Mouse (Mus musculus): ENCODE measurements around the gene Celsr2. TPM values are rescaled to one million over a fixed set of nuclear protein-coding genes. Genes with fewer than 3 reads are reported as not detected.

Celsr2 gene
- total and polyA plus RNA-seq, 2 experiments from 2014 or later = 30.6 to 95.3 TPM

DNA sequence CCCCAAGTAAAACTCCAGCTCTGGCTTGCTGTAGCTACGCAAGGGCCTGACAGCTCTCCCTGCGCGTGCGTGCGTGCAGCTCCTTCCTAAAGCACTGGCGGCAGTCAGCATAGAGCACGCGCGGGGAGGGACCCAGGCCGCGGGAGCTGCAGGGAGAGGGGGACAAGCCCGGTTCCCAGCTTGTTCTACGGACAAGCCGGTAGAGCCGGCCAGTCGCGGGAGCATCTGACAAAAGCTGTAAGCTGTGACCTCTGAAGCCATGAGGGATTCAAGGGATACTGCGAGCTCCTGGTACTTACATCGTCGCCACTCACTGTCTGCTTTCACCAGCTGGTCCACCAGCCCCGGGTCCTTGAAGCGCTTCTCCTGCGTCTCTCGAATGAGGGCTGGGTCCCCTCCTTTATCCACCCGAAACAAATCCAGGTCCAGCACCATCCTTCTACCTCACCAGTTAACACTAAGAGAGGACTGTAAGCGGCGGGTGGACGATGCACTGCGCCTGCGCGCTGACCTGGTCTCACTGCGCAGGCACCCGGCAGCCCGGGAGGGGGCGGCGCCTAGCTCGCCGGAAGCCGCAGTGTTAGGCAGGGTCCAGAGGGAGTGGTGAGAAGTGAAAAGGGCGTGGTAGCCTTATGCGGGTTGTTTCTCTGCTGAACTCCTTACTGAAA lies 29.5 kb upstream of the Celsr2 start, which contains the start of gene Sars:
TSS of gene Sars (minus strand) at position 512 of the 668 bp plus-strand sequence.
- Histone ChIP-seq H3K4me3 (ENCODE audit: low read length) (peak within 1 kb of the TSS; percentile 81), H3K27me3 (ENCODE audit: insufficient read depth, low read length) (no peaks in the 10 kb centered on the region), H3K27ac (peak within 1 kb of the TSS; percentile 91), H3K4me2 (ENCODE audit: low read depth, low read length) (peak within 1 kb of the TSS; percentile 88), H3K36me3 (ENCODE audit: insufficient read depth, low read length) (no peaks in the 10 kb centered on the region), H3K9me3 (ENCODE audit: low read length) (no peaks in the 10 kb centered on the region), H3K9ac (replicated peaks; ENCODE audit: low read length) (peak within 1 kb of the TSS; percentile 88), H3K4me1 (ENCODE audit: insufficient read depth, low read length) (peaks cover 10% of the 10 kb centered on the region)
- peak; percentile 49 for TF ChIP-seq CTCF (IDR thresholded peaks at IDR 0.05; ENCODE audit: low read depth)
- 0% methylated on average over 38 of the region's 41 CpGs for WGBS
- ATAC-seq (peak; percentile 96), DNase-seq (ENCODE audit: low spot score) (peak; percentile 97)

DNA sequence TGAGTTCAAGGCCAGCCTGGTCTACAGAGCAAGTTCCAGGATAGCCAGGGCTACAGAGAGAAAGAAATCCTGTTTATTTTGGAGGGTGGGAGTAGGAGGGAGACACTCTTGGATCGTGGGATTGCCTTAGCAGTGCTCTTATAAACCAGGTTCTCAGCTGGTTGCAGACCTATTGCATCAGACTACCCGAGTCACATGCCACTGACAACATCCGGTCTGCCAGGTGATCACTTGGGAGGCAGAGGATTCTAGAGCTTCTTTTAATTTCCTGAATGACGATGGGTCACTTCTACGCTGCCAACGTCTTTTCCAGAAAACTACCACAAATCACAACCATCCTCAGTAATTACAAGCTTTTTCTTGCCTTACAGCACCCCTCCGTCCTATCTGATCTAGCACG lies 28.7 kb upstream of the Celsr2 start:
- Histone ChIP-seq H3K4me3 (ENCODE audit: low read length) (peak overlapping the region; percentile 81), H3K4me2 (ENCODE audit: low read depth, low read length) (peak overlapping the region; percentile 88), H3K27ac (peak overlapping the region; percentile 91), H3K36me3 (ENCODE audit: insufficient read depth, low read length) (no peaks in the 10 kb centered on the region), H3K9ac (replicated peaks; ENCODE audit: low read length) (peak overlapping the region; percentile 88), H3K27me3 (ENCODE audit: insufficient read depth, low read length) (no peaks in the 10 kb centered on the region), H3K9me3 (ENCODE audit: low read length) (no peaks in the 10 kb centered on the region), H3K4me1 (ENCODE audit: insufficient read depth, low read length) (peaks cover 10% of the 10 kb centered on the region)
- ATAC-seq = peak; percentile 62
- TF ChIP-seq CTCF (IDR thresholded peaks at IDR 0.05; ENCODE audit: low read depth) = no peak
- DNase-seq (ENCODE audit: low spot score) = peak; percentile 69
- WGBS = 21% methylated on average over 8 of the region's 8 CpGs

DNA sequence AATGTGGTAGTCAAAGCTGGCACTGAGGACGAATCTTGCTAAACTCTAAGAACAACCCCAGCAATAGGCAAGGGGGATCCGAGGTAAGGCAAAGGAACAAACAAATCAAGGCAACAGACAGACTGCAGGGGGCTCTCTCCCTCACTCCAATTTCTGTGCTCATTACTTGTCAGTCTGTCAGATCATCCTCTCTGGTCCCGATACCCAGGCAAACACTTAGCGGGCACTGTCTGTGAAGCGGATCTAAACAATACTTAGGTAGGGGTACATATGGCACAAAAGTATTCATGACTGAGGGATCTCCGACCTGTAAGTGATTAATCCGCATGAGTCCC lies 21.0 kb upstream of the Celsr2 start:
- H3K27ac ChIP-seq = no peak overlapping the region
- no peaks in the 10 kb centered on the region for H3K27me3 ChIP-seq (ENCODE audit: insufficient read depth, low read length)
- H3K4me3 ChIP-seq (ENCODE audit: low read length) = no peak overlapping the region
- no peak overlapping the region for H3K9ac ChIP-seq (replicated peaks; ENCODE audit: low read length)
- ATAC-seq (no peak), DNase-seq (ENCODE audit: low spot score) (no peak)
- H3K36me3 ChIP-seq (ENCODE audit: insufficient read depth, low read length) = peaks cover 16% of the 10 kb centered on the region
- H3K9me3 ChIP-seq (ENCODE audit: low read length) = no peaks in the 10 kb centered on the region
- peak; percentile 39; the same call in 1 of the 2 replicates for TF ChIP-seq CTCF (IDR thresholded peaks at IDR 0.05; ENCODE audit: low read depth)
- no peaks in the 10 kb centered on the region; the same call in 1 of the 2 replicates for H3K4me1 ChIP-seq (ENCODE audit: insufficient read depth, low read length)
- H3K4me2 ChIP-seq (ENCODE audit: low read depth, low read length) = no peak overlapping the region
- 56% methylated on average over 7 of the region's 7 CpGs for WGBS

DNA sequence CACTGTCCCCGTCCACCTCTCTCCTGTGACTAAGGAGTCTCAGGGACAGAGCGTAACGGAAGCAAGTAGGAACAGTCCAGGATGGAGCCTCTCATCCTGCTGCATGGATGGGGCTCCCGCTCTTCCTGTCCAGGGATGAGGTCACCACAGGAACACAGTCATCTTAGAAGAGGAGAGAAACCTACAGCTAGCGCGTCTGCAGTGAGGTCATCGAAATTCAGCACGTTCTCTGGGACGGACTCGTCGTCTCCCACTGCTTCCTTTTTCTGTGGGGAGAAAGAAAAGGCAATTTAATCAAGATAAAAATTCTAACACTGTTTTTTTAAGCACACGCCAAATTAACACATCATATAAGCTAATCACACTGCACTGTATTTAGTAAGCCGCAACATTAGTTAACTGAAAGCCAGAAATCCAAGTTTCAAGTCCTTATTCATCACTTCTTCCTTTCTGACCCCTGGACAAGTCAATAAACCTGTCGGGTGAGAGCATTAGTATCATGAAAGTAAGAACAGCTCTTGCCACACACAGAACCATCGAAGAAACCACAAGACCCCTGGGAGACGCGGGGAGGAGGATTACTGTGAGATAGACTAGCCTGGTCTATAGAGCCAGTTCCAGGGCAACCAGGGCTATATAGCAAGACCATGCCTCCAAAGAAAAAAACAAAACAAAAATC lies 20.5 kb upstream of the Celsr2 start:
- 69% methylated on average over 17 of the region's 17 CpGs for WGBS
- H3K9me3 ChIP-seq (ENCODE audit: low read length) = no peaks in the 10 kb centered on the region
- H3K4me3 ChIP-seq (ENCODE audit: low read length) = no peak overlapping the region
- no peak overlapping the region for H3K27ac ChIP-seq
- H3K4me1 ChIP-seq (ENCODE audit: insufficient read depth, low read length) = no peaks in the 10 kb centered on the region; the same call in 1 of the 2 replicates
- H3K4me2 ChIP-seq (ENCODE audit: low read depth, low read length) = no peak overlapping the region
- H3K27me3 ChIP-seq (ENCODE audit: insufficient read depth, low read length) = no peaks in the 10 kb centered on the region
- peaks cover 21% of the 10 kb centered on the region for H3K36me3 ChIP-seq (ENCODE audit: insufficient read depth, low read length)
- no peak for TF ChIP-seq CTCF (IDR thresholded peaks at IDR 0.05; ENCODE audit: low read depth)
- H3K9ac ChIP-seq (replicated peaks; ENCODE audit: low read length) = no peak overlapping the region
- no peak for DNase-seq (ENCODE audit: low spot score)
- no peak for ATAC-seq

DNA sequence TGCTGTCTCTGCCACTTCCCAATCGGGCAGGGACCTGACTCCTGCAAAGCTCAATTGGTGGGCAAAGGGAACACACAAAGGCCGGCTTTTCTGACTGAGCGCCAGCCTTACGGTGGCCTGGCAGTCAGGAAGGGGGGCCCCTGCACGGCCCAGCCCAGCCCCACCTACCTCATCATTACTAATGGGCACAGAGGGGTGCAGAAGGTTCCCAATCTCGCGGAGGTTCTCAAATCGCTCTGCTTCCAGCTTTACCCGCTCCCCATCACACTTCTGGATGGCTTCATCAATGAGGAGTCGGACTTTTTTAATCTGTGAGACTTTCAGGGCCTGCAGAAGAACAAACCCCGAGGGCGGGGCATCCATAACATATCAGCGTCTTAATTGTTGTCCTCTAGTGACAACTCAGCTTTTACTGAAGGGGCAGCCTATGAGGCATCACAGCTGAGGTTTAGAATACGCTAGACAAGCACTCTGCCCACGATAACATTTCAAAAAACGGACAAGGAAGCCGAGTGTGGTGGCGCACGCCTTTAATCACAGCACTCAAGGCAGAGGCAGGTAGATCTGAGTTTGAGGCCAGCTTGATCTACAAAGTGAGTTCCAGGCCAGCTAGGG lies 18.6 kb upstream of the Celsr2 start:
- no peak overlapping the region for H3K4me3 ChIP-seq (ENCODE audit: low read length)
- H3K4me2 ChIP-seq (ENCODE audit: low read depth, low read length) = no peak overlapping the region
- H3K9ac ChIP-seq (replicated peaks; ENCODE audit: low read length) = no peak overlapping the region
- 24% methylated on average over 19 of the region's 19 CpGs for WGBS
- DNase-seq (ENCODE audit: low spot score) (no peak), ATAC-seq (no peak)
- H3K27me3 ChIP-seq (ENCODE audit: insufficient read depth, low read length) = no peaks in the 10 kb centered on the region
- H3K9me3 ChIP-seq (ENCODE audit: low read length) = no peaks in the 10 kb centered on the region
- peaks cover 29% of the 10 kb centered on the region for H3K36me3 ChIP-seq (ENCODE audit: insufficient read depth, low read length)
- peak overlapping the region; percentile 65 for H3K27ac ChIP-seq
- no peaks in the 10 kb centered on the region; the same call in 1 of the 2 replicates for H3K4me1 ChIP-seq (ENCODE audit: insufficient read depth, low read length)
- TF ChIP-seq CTCF (IDR thresholded peaks at IDR 0.05; ENCODE audit: low read depth) = no peak

DNA sequence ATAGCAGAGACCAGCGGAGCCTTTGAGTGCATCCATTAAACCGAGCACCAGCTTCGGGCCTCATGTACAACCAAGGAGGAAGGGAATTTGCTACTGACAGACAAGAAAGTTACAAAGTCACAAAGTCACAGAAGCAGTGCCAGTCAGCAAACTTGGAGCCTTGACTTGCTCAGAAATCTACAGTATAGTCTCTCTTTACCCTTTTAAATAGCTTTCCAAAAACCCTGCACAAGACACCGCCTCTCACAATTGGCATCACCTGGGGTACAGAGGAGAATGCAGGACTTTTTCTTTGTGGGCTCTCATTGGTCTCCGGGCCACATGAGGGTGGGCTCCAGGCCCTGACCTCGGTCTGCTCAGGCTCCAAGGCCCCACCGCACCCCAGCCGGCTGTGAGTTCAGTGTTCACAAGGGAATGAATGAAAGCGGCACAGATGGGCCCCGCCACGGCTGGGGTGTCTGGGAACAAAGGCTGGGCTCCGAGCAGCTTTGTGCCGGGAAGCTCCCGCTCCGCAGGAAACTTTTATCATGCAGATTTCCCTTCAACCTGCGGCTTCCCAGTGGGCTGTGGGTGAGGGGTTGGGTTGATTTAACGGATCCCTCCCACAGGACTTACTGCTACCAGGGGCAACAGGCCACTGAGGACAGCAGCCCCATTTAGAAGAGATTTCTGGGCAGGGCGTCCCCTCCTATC lies 18.0 kb upstream of the Celsr2 start:
- Histone ChIP-seq H3K36me3 (ENCODE audit: insufficient read depth, low read length) (peaks cover 36% of the 10 kb centered on the region), H3K9ac (replicated peaks; ENCODE audit: low read length) (no peak overlapping the region)

More for the DNA sequence above, 18.0 kb upstream of the Celsr2 start:
- Histone ChIP-seq H3K27me3 (ENCODE audit: insufficient read depth, low read length) (no peaks in the 10 kb centered on the region), H3K27ac (peak overlapping the region; percentile 65), H3K4me1 (ENCODE audit: insufficient read depth, low read length) (no peaks in the 10 kb centered on the region; the same call in 1 of the 2 replicates), H3K9me3 (ENCODE audit: low read length) (no peaks in the 10 kb centered on the region), H3K4me3 (ENCODE audit: low read length) (no peak overlapping the region), H3K4me2 (ENCODE audit: low read depth, low read length) (no peak overlapping the region)
- 15% methylated on average over 18 of the region's 18 CpGs for WGBS
- peak; percentile 88 for ATAC-seq
- DNase-seq (ENCODE audit: low spot score) = peak; percentile 74
- no peak for TF ChIP-seq CTCF (IDR thresholded peaks at IDR 0.05; ENCODE audit: low read depth)
